Mouse (Mus musculus): Measurements from ENCODE around the gene Cnst.

DNA sequence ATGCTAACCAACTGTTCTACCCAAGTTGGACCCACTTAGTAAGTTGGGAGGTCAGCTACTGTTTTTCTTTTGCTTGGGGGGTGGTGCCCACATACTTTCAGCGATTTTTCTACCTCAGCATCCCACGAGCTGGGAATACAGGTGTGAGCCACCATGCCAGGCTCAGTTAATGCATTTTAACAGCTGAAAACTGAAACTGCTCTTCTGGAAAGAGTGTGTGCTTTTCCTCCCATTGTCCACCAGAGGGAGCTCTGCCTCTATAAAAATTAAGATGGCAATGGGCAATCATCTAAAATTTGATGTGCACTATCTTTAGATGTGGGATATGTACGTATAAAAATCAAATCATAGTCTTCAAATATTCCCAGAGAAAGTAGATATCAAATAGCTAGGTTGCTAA, 43.6 kb upstream of the Cnst start:
- no peak for TF ChIP-seq POLR2A (IDR thresholded peaks at IDR 0.05; ENCODE audit: extremely low read depth, insufficient read depth, low read length)
- TF ChIP-seq CTCF (IDR thresholded peaks at IDR 0.05; ENCODE audit: extremely low read depth, insufficient read depth, low read length): peak; percentile 41; the same call in 1 of the 2 replicates

Data from cortical plate, adult 2 months (tissue).